Mouse (Mus musculus): ENCODE data around the gene Gprc5a. TPM values are rescaled to one million over a fixed set of nuclear protein-coding genes. Genes with fewer than 3 reads are reported as not detected.

Gene Gprc5a
- polyA plus RNA-seq, 1 experiment: not detected

DNA sequence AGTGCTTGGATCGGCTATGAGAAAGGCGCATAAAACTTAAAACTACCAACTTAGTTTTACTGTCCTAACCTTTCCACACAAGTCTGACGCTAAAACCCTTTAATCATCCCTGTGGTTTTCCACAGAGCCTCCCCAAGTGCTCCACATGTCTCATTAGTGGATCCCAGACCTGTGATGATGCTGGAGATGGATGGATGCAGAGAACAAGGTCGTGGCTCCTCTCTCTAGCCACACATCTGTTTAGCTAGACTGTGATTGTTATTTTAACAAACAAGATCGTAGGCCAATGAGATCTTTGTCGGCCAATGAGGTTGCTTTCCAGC lies 47.6 kb downstream of the Gprc5a start:
- no peaks in the 10 kb centered on the region for H3K4me1 ChIP-seq (ENCODE audit: control insufficient read depth)

DNA sequence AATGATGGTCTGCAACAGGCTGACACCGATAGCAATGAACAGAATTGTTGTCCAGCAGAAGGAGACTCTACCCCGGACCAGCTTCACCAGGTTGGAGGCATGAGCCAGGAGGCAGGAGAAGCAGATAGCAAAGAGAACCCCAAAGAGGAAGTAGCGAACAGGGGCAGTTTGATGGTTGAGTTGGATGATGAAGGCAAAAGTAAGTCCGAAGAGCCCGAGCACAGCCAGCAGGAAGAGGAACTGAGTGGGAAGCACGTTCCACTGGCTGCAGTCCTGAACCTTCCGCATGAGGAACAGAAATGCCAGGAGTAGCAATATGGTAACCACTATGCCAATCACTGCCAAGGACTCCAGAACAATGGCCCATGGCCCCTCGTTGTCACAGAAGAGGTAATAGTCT lies 51.0 kb downstream of the Gprc5a start:
- no peak overlapping the region for H3K4me3 ChIP-seq (replicated peaks)
- H3K36me3 ChIP-seq (ENCODE audit: control insufficient read depth): no peaks in the 10 kb centered on the region
- H3K4me1 ChIP-seq (ENCODE audit: control insufficient read depth): no peaks in the 10 kb centered on the region
- no peaks in the 10 kb centered on the region for H3K9me3 ChIP-seq (ENCODE audit: control insufficient read depth, low read length)
- H3K27me3 ChIP-seq (ENCODE audit: control insufficient read depth): peaks cover 6% of the 10 kb centered on the region
- no peak for TF ChIP-seq GATA1 (IDR thresholded peaks at IDR 0.05; ENCODE audit: low read length)
- no peak for TF ChIP-seq TAL1 (IDR thresholded peaks at IDR 0.05; ENCODE audit: low read length)

More for the DNA sequence above, 47.6 kb downstream of the Gprc5a start:
- Histone ChIP-seq H3K36me3 (ENCODE audit: control insufficient read depth) (no peaks in the 10 kb centered on the region), H3K27me3 (ENCODE audit: control insufficient read depth) (peaks cover 6% of the 10 kb centered on the region), H3K4me3 (replicated peaks) (no peak overlapping the region), H3K9me3 (ENCODE audit: control insufficient read depth, low read length) (no peaks in the 10 kb centered on the region)
- TF ChIP-seq GATA1 (IDR thresholded peaks at IDR 0.05; ENCODE audit: low read length) (no peak), TAL1 (IDR thresholded peaks at IDR 0.05; ENCODE audit: low read length) (no peak)

DNA sequence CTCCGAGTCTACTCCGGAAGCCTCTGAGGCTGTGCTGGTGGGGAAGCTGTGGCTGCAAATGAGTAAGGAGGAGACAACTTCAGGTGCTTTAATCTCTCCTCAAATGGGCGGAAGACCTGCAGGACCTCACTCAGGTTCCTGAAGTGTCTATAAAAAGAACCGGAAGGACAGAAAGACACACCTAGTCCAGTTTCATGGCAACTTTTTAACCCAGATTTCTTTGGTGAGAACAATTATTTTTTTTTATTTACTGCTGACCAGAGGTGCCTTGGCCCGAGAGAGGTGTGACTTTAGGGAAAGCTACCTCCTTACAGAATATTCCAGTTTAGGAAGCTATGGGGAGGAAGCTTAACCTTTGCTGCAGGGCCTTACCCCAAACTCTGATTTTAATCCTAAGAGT lies 52.7 kb downstream of the Gprc5a start, which contains the start of gene Gprc5d:
Gene Gprc5d (minus strand): TSS at position 101 of the 400 bp plus-strand sequence.
- Histone ChIP-seq H3K9me3 (ENCODE audit: control insufficient read depth, low read length) (no peaks in the 10 kb centered on the region), H3K36me3 (ENCODE audit: control insufficient read depth) (no peaks in the 10 kb centered on the region)
- TF ChIP-seq TAL1 (IDR thresholded peaks at IDR 0.05; ENCODE audit: low read length) (no peak), GATA1 (IDR thresholded peaks at IDR 0.05; ENCODE audit: low read length) (no peak)

DNA sequence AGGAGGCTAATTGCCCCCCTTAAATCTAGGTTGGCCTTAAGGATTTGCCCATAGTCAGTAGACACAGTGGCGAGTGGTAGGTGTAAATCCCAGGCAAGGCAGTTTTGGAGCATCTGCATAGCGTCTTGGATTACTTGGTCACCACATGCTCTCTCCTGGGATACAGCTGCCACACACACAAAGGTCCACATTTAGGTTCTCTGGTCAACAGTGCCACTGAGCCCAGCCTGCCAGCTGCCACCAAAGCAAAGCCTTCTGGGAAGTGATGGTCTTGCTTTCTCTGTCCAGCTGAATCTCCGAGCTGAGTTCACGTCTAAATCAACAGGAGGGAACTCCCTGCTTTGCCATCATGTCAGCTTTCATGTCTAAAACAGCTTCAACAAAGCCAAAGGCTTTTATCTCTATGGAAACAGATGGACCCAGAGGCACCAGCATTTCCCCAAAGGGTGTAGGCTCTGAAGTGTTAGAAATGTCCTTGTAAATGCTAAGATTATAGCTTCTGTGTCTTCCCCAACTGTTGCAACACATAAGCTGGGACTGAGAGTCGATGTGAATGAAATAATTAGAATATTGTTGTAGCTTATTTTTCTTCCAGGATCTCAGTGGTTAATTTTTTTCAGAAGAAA lies 59.4 kb downstream of the Gprc5a start:
- Histone ChIP-seq H3K9me3 (ENCODE audit: control insufficient read depth, low read length) (no peaks in the 10 kb centered on the region), H3K4me3 (replicated peaks) (no peak overlapping the region), H3K27me3 (ENCODE audit: control insufficient read depth) (no peaks in the 10 kb centered on the region), H3K4me1 (ENCODE audit: control insufficient read depth) (peaks cover 4% of the 10 kb centered on the region; the same call in 1 of the 2 replicates), H3K36me3 (ENCODE audit: control insufficient read depth) (no peaks in the 10 kb centered on the region)
- TF ChIP-seq GATA1 (IDR thresholded peaks at IDR 0.05; ENCODE audit: low read length): no peak
- no peak for TF ChIP-seq TAL1 (IDR thresholded peaks at IDR 0.05; ENCODE audit: low read length)

More for the DNA sequence above, 52.7 kb downstream of the Gprc5a start, which contains the start of gene Gprc5d:
- H3K4me3 ChIP-seq (replicated peaks): no peak within 1 kb of the TSS
- H3K27me3 ChIP-seq (ENCODE audit: control insufficient read depth): peaks cover 2% of the 10 kb centered on the region
- no peaks in the 10 kb centered on the region for H3K4me1 ChIP-seq (ENCODE audit: control insufficient read depth)

DNA sequence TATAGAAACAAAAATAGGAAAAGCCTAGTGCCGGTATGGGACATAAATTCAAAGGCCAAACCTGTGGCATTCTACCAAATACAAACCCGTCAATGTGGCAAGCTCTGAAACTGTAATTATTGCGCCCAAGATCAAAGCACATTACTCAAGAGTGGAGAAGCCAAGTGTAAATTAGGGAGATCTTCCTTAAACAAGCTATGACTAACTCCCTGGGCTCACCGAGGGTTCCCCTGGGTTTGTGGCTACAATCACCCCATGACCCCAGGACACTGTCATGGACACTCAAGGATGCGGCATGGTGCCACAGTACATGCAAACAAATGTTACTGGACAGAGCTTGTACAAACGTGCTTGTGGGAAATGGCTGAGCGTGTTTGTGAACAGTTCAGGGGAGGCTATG lies 67.6 kb downstream of the Gprc5a start:
- H3K4me1 ChIP-seq (ENCODE audit: control insufficient read depth): no peaks in the 10 kb centered on the region
- no peak for TF ChIP-seq GATA1 (IDR thresholded peaks at IDR 0.05; ENCODE audit: low read length)
- TF ChIP-seq TAL1 (IDR thresholded peaks at IDR 0.05; ENCODE audit: low read length): no peak
- H3K4me3 ChIP-seq (replicated peaks): no peak overlapping the region
- H3K36me3 ChIP-seq (ENCODE audit: control insufficient read depth): peaks cover 73% of the 10 kb centered on the region
- H3K9me3 ChIP-seq (ENCODE audit: control insufficient read depth, low read length): no peaks in the 10 kb centered on the region
- H3K27me3 ChIP-seq (ENCODE audit: control insufficient read depth): no peaks in the 10 kb centered on the region

DNA sequence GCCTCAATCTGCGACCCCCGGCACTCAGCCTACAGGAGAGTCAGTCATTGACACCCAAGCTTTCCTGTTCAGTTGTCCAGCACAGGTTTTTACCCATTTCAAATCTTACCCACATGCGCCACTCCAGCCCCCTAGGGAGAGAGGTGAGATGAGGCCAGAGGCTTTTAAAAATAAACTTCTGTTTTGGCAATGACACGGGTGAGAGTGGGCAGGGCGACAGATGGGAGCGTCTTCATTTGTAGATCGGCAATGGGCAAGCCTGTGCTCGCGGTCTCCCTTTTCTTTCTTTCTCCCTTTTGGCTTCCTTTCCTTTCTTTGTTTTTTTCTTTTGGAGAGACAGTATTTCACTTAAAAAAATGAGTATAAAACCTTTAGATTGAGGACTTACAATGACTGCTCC lies 68.0 kb downstream of the Gprc5a start:
- Histone ChIP-seq H3K4me3 (replicated peaks) (no peak overlapping the region), H3K27me3 (ENCODE audit: control insufficient read depth) (no peaks in the 10 kb centered on the region), H3K9me3 (ENCODE audit: control insufficient read depth, low read length) (no peaks in the 10 kb centered on the region), H3K4me1 (ENCODE audit: control insufficient read depth) (no peaks in the 10 kb centered on the region), H3K36me3 (ENCODE audit: control insufficient read depth) (peaks cover 77% of the 10 kb centered on the region)
- no peak for TF ChIP-seq TAL1 (IDR thresholded peaks at IDR 0.05; ENCODE audit: low read length)
- TF ChIP-seq GATA1 (IDR thresholded peaks at IDR 0.05; ENCODE audit: low read length): no peak

Other genes with a start within 250 kb of the Gprc5a start
- 0.15 and 0.24 TPM in 2 replicates for gene Crebl2, start 235.5 kb upstream of the Gprc5a start, polyA plus RNA-seq (2012)
- 0.36 and 0.61 TPM in 2 replicates for gene Gpr19, start 167.1 kb upstream of the Gprc5a start, polyA plus RNA-seq (2012)
- gene Cdkn1b, start 145.2 kb upstream of the Gprc5a start, polyA plus RNA-seq (2012): 6.9 and 7.0 TPM in 2 replicates
- gene Apold1, start 83.9 kb upstream of the Gprc5a start, polyA plus RNA-seq (2012): 0.01 and 0.03 TPM in 2 replicates
- gene Ddx47, start 54.0 kb upstream of the Gprc5a start, polyA plus RNA-seq (2012): 0.84 and 0.96 TPM in 2 replicates
- 0.04 and 0.08 TPM in 2 replicates for gene Gprc5d, start 52.6 kb downstream of the Gprc5a start, polyA plus RNA-seq (2012)
- 0.95 and 1.2 TPM in 2 replicates for gene Fam234b, start 132.3 kb downstream of the Gprc5a start, polyA plus RNA-seq (2012)
- 15.1 and 33.8 TPM in 2 replicates for gene Hebp1, start 132.4 kb downstream of the Gprc5a start, polyA plus RNA-seq (2012)
- not detected in 2 replicates for gene Gsg1, start 188.7 kb downstream of the Gprc5a start, polyA plus RNA-seq (2012)
- not detected in 2 replicates for gene Pbp2, start 244.8 kb downstream of the Gprc5a start, polyA plus RNA-seq (2012)